Mouse (Mus musculus): ENCODE measurements around the gene Exosc2.
A peak's percentile ranks its signal among the peaks of the same experiment; 100 is the strongest.

Exosc2 gene

DNA sequence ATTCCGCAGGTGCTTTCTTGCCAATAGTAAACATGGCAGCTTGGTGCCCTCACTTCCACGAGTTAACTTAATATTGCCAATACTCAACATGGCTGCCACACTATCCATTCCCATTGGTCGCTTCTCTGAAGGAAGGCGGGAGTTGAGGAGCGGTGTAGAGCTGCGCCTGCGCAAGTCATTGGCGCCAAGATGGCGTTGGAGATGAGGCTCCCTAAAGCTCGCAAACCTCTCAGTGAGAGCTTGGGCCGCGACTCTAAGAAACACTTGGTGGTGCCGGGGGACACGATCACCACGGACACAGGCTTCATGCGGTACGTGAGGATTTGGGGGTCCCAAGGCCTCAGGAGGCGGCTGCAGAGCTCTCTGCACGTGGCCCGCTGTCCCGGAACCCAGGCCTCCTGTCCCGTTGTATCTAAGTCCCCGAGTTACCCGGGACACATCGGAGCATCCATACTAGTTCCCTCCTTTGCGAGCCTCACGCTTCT, at the start of gene Exosc2:
Gene Exosc2, plus strand, starts transcription at position 165 of the 485 bp plus-strand sequence.
- peak; percentile 82 for DNase-seq (ENCODE audit: low spot score)

DNA sequence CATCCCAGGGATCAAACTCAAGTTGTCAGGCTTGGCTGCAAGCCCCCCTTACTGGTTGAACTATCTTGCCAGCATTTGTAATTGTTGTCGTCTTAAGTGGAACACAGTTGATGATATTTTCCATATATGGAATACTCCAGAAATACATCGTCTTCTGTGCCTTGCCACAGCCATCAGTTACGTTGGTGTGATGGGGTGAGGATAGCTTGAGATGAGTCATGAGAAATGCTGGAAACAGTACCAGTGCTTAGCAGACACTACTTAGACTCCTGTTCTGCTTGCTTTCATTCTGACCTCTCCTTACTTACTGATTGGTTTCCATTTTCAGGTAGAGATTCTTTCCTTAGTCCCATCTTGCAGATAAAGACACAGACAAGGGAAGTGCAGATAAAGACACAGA, 37.0 kb upstream of the Exosc2 start:
- no peak for DNase-seq (ENCODE audit: low spot score)

DNA sequence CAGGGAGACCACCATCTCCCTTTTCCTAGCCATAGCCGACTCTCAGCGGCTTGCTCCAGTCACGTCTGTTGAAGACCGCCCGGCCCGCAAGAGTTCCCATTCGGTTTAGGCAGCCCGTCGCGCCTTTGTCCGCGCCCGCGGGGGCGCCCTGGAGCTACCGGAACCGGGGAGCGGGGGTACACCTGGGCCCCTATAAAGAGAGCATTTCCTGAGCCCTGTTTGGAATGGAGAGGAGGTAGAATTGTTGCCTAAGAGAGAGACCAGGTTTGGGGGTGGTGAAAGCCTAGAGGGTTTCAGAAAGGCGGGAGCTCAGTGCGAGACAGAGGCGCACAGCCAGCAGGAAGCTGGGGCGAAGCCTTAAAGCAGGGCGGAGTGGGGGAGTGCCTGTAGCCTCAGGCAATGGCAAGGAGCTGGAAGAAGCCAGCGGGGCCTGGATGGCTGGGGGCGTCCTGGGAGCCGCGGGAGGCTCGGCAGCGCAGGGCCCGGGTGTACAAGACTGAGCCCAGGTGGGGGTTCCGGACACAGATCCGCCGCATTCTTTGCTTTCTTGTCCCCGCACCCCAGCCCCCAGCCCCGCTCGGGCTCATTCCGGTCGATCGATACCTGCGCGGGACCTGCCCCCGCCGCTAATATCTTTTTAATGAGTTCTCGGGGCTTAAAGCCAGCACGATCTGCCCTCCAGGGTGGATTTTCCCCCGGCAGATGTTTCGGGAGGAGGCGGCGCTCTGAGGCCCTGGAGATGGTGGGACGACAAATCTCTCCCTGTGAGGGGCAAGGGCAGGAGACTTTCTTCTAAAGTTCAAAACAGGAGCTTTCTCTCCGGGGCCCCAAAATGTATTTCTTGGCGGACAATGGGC, 35.0 kb upstream of the Exosc2 start:
- DNase-seq (ENCODE audit: low spot score) = no peak

DNA sequence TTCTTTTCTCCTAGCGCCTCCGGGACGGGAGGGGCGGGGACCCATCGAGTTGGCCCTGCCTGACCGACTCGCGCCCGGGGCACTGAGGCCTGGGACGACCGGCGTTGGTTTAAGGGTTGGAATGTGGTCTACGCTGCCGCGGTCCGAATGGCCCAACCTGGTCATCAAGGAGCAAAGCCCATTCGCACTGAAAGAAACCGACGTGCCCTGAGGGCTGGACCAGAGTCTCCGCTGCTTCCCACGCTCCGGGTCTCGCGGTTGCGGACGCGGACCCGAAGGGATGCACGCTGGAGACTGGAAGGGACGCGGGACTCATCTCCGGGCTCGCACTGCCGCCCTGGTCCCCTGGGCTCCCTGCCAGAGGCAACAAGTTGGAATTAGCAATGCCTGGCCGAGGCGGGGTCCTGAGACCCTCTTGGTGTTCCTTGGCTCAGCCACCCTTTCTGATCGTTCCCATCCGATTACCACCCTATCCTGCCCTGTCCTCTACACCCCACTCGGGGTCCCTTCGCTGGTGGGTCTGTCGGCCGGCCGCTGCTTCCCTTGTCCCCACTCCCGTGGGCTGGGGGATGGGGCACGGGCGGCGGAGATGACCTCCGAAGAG, 34.3 kb upstream of the Exosc2 start:
- no peak for DNase-seq (ENCODE audit: low spot score)

DNA sequence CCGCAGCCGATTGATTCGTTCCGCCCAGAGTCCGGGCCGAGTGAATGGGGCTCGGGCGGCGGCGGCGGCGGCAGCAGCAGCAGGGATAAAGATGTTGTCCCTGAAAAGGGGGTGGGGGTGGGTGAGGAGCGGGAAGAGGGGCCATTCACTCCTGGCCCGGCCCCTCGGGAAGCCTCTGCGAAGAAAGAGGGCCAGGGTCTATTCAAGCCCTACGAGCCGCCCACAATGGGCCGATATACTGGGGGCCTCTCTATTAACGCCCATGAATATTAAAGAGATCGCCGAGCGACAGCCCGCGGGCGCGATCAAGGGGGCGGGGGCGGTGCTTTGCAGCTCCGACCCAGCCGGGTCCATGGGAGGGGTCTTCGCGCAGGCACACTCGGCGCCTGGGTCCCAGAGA, 33.8 kb upstream of the Exosc2 start:
- no peak for DNase-seq (ENCODE audit: low spot score)

DNA sequence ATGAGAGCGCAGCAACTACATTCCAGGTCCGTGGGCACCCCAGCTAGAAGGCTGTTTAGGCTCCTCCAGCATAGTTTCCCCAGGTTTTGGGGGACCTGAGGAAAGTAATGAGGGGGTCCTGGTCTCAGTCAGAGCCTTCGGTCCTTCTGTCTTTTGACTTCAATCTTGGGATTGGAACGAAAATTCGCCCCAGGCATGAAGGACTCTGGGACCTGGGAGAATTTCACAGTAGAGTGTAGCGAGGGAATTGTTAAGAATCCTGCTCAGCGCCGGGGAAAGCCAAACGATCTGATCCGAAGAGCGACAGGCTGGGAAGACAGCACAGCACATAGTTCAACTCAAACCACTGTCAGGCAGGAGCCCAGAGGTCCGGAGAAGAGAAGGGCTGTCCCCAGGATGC, 33.2 kb upstream of the Exosc2 start:
- no peak for DNase-seq (ENCODE audit: low spot score)

DNA sequence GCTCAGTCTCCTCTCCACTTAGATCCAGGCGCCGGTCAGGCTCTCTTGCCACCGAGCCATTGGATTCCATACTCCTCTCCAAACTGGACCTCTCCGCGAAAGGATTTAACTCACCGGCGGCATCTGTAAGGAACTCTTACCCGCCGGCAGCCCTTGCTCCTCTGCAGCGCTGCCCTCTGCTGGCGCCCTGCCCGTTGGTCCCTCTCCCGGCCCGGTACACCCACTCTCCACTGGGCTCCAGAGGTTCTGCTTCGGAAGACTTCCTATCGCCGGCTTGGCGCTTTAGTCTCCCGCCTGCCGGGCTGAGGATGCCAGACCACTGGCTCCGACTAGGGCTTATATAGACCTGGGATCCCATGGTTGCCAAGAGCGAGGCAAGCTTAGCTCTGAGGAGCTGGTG, 32.7 kb upstream of the Exosc2 start:
- no peak for DNase-seq (ENCODE audit: low spot score)

DNA sequence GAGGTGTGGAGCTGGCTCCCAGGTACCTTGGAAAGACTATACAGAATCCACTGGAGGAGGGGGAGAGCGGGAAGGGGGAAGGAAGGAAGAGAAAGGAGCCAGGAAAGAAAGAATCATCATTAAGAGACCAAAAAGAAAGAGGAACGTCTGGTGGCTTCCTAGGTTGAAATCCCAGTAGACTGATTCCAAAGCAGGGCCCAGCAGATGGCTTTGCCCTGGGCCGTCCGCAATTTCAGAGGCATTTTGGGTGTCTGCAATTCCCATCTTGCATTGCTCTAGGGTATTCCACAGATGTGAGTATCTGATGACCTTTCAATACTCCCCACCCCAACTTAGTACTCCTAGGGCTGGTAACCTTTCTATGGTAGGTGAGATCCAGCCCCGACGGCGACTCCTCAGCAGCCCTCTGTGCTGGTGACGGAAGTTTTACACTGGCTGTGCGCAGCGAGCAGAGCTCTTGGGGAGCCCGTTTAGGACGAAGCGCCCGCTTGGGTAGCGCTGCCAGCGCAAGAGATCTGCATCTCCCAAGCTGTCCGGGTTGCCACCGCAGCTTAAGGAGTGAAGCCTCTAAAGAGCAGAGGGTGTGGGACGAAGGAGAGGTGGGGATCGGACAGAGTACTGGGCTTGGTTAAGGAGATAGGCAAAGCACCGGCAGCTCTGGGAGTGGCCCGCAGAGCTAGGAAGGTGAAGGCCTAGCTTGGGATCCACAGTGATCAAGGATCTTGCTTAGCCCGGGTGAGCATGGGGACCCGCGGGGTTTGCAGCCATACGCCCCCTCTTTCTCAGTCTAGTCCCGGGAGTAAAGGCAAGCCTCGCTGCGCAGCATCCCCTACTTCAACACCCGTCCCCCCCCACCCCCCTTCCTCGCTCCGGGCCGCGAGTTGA, 31.7 kb upstream of the Exosc2 start:
- no peak for DNase-seq (ENCODE audit: low spot score)

DNA sequence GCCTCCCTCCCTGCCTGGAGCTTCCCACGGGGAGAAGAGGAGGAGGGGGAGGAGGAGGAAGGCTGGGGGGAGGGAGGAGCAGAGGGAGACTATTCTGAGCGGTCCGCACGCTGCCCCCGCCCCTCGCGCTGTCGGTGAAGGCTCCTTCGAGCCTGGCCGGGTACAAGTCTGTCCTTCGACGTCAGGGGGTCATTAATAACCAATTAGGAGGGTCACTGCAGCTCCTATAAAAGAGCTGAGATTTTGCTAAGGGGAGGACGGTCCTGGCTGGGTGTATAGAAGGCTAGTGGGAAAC, 31.1 kb upstream of the Exosc2 start:
- DNase-seq (ENCODE audit: low spot score) = no peak

DNA sequence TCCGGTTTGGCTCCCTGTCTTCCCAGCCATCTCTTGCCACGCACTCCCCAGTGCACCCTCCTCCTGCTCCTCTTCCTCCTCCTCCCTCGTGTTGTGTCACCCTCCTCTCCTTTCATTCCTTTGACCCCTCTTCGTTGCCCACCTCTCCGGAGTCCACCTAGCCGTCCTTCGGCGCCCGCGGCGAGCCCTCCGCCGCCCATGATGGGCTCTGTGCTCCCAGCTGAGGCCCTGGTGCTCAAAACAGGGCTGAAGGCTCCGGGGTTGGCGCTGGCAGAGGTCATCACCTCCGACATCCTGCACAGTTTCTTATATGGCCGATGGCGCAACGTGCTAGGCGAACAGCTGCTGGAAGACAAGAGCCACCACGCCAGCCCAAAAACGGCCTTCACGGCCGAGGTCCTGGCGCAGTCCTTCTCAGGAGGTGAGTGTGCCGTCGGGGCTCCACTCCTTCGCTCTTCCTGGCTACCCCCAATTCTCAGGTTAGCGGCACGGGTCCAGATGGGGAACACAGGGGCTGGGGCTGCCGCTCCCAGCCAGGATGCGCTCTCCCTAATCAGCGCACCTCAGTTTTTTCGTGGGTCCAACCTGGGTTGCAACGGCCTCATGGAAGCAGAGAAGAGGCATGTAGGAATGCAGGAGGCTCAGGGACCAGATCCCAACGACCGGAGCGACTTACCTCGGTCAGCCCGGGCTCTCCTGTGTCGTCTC, 30.5 kb upstream of the Exosc2 start, which contains the start of gene Prdm12:
Gene Prdm12, plus strand, starts transcription at position 137 of the 708 bp plus-strand sequence.
- no peak for DNase-seq (ENCODE audit: low spot score)

DNA sequence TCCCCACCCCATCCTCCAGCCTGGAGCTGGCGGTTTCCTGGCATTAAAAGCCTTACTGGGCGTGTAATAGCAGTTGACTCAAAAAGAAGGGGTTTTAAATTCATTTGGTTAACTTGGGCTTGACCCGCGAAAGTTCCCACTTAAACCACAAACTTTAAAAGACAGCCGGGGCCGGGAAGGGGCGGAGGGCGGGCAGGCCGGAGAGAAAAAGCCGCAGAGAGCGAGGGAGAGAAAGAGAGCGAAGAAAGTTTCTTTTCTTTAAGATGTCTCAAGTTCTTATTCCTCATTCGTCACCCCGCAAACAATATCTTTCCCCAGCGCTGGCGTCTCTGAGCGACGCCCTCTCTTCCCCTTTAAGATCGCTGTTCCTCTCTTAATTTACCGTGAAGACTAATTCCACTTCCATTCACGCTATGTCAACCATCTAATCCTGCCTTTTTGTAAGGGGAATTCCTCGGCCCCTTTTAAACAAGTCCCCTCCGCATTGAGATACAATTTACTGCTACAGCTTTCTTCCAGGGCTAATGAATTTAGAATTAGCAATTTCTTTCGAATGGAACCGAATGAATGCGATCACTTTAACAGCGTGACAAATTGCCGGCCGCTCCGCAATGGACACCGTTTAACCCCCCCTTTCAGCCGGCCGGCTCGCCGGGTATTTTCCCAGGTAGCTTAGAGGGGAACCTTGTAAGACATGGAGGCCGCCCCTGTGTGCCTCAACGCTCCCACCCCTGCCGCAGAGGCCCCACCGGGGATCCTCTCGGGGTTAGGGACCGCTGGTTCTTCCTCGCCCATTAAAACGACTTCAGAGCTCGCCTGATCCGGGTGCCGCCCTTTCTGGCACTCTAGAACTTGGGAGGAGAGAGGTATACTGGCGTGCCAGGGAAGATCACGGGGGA, 29.7 kb upstream of the Exosc2 start:
- DNase-seq (ENCODE audit: low spot score) = no peak

DNA sequence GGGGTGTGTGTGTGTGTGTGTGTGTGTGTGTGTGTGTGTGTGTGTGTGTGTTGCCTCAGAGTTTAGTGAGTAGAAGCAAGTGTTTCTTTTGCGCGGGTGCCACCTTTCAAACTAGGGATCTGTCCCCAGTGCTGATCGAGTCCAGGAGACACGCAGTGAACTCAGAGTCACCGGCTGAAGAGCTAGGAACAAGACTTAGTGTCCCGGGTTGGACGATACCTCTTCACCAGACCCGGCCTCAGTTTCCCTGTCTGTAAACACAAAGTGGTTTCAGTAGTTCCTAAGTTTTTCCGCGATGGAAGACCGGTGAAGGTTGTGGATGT, 29.0 kb upstream of the Exosc2 start:
- no peak for DNase-seq (ENCODE audit: low spot score)

DNA sequence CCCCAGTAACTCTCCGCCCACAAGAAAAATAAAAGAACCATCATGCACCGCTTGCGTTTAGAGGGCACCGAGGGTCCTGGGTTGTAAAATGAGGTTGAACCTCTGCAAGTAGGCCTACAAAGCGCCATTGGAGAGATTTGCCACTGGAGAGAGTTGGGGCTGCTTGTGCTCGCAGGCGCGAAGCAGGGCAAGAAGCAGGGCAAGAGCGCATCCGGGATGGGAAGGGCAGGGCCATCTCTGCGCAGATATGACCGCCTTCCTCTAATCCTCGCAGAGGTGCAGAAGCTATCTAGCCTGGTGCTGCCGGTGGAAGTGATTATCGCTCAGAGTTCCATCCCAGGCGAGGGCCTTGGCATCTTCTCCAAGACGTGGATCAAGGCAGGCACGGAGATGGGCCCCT, 28.6 kb upstream of the Exosc2 start:
- DNase-seq (ENCODE audit: low spot score) = no peak

DNA sequence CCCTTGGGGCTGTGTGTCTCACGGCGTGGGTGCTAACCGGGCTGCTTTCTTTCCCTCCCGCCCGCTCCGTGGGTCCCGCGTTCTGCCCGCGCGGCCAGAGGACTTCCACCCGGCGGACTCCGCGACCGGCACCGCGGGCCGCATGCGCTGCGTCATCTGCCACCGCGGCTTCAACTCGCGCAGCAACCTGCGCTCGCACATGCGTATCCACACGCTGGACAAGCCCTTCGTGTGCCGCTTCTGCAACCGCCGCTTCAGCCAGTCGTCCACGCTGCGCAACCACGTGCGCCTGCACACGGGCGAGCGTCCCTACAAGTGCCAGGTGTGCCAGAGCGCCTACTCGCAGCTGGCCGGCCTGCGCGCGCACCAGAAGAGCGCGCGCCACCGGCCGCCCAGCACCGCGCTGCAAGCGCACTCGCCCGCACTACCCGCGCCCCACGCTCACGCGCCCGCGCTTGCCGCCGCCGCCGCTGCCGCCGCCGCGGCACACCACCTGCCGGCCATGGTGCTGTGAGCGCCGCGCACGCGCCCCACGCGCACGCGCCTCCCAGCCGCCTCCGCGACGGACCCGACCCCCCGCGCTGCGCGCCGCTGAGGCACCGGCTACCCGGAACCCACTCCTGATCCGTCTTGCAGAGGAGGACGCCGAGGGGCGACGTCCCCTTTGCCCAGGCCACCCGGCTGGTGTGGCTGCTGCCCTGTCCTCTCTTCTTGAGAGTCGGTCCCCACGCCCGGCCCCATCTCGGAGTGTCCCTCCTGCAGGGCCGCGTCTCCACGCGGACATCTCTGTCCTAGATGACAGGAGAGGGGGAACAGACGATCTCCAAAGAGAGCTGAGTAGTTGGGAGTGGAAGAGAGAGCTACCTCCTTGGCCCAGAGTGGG, 16.3 kb upstream of the Exosc2 start:
- no peak for DNase-seq (ENCODE audit: low spot score)

DNA sequence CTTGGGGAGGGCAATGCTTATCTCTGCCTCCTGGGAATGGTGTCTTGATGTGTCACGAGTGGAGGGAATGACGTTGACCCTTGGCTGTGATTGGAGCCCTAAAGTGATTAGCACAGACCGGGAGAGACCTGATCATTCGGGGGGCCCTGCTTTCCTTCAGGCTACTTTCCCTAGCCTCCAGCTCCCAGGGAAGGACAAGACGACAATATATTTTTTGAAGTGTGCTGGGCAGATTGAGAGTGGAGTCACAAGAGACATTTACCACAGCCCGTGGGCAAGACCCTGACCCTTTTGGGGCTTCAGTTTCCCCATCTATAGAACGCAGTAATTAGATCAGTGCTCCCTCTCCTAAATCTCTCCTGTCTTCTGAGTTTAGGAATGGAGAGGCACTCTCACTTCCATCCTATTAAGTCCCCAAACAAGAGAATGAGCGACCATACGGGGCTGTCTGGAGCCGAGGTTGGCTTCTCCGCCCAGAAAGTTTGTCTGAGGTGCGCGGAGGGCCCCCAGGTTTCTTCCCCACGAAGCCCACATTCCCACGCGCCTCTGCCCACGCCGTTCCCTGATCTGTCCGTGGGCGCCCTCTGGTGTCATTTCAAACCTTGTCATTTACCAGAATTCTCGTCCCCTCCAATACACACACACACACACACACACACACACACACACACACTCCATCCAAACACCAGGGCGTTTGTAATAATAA, 15.5 kb upstream of the Exosc2 start:
- DNase-seq (ENCODE audit: low spot score) = peak; percentile 39

DNA sequence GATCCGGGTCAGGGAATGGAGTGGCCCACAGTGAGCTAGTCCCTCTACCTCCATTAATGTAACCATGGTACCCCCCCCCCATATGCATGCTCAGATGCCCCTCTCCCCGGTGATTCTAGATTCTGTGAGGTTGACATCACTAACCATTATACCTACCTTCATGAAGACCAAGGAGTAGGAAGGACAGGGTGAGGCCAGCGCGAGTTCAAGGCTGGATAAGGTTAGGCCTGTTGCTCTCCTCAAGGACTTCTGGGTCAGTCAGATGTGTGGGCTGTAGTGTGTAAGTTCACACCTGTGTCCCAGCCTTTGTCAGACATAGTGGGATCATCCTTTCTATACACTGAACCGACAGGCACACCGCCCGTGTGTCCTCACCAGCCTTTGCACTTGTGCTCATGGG, 14.1 kb upstream of the Exosc2 start:
- no peak for DNase-seq (ENCODE audit: low spot score)

DNA sequence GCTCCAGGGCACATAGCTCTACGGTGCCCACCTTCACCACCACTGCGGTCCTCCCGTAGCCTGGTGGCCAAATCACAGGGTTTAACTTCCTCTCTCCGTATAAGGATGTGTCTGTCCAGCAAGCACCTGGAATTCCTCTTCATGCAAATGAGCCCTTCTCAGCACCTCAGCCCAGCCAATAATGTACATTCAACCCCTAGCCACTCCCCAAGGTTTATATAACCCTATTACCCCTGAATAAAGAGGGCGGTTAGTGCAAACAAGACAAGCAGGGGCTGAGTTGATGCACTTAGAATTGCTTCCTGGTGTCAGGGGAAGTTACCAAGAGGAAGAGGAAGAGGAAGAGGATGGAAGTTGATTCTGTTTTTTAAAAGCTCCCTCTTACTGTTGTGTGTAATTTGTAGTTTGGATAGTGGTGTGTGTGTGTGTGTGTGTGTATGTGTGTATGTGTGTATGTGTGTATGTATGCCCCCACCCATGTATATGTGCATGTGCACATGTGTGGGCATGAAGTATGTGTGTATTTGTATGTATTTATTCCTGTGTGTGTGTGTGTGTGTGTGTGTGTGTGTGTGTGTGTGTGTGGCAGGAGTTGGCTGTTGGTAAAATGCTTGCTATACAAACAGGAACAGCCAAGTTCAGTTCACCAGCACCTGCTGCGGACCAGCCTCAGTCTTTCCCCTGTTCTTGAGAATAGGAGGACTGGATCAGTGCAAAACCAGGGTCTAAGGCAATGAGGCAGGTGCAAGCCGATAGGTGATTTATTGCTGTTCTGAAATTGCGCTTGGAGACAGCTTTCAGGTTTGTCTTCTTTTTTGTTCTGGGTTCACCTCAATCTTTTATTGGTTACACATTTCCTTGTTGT, 7.3 kb upstream of the Exosc2 start:
- DNase-seq (ENCODE audit: low spot score) = no peak

DNA sequence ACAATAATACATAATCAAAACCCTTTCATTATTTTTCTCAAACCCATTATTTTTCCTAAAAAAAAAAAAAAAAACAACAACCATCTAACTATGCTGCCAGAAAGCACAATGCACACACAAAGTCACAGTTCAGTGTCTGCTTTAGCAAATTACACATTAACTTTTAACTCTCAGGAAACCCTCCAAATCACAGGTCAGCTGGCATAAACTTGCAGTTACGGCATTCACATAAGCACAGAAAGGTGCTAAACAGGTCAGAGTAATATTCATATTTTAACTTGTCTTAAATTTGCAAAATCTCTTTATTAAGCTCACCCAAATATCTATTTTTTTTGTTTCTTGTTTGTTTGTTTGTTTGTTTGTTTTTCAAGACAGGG, 6.7 kb upstream of the Exosc2 start:
- DNase-seq (ENCODE audit: low spot score) = no peak

DNA sequence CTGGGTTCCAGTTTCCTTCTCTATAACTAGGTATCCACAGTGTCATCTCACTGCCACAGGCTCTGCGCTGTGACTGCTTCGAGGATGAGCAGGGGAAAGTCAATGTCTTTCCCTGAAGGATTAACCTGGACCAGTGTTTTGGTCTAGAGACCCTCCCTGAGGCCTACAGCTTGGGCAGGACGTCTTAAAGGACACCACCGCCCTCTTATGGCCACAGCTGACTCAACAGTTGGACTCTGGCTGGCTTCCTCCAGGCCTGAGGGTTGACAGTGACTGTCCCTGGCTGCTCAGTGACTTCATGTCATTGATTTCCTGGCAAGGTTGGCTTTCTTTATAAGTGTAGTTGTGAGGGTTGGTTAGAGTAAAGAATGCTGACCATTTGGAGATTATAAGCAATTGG, 3.2 kb upstream of the Exosc2 start:
- no peak for DNase-seq (ENCODE audit: low spot score)
